Mouse (Mus musculus): ENCODE results near the gene Lgr5. TPM values are rescaled to one million over a fixed set of nuclear protein-coding genes. Genes with fewer than 3 reads are reported as not detected.

The Lgr5 gene
- polyA plus RNA-seq, 1 experiment from 2014 or later, result 0.65 TPM

- 91% methylated on average over 2 of the region's 2 CpGs for WGBS
- H3K36me3 ChIP-seq, result peaks cover 68% of the 10 kb centered on the region
These were observed 174.1 kb downstream of the Lgr5 start for GRCm38 (mm10) chr10:115413496-115413895.

GRCm38 (mm10) chr10:115406393-115406792 lies 181.2 kb downstream of the Lgr5 start:
- Histone ChIP-seq H3K9me3 (replicated peaks) (no peaks in the 10 kb centered on the region), H3K9ac (no peak overlapping the region), H3K27me3 (replicated peaks) (no peaks in the 10 kb centered on the region), H3K4me3 (no peak overlapping the region), H3K27ac (ENCODE audit: poor library complexity, severe bottlenecking) (no peak overlapping the region), H3K4me2 (no peak overlapping the region), H3K4me1 (replicated peaks) (no peaks in the 10 kb centered on the region), H3K36me3 (peaks cover 62% of the 10 kb centered on the region)
- 72% methylated on average over 6 of the region's 6 CpGs for WGBS
- ATAC-seq (ENCODE audit: insufficient number of reproducible peaks, low FRiP score), result no peak

More at GRCm38 (mm10) chr10:115413496-115413895, 174.1 kb downstream of the Lgr5 start:
- H3K4me1 ChIP-seq (replicated peaks), result no peaks in the 10 kb centered on the region
- H3K9me3 ChIP-seq (replicated peaks), result no peaks in the 10 kb centered on the region
- H3K27ac ChIP-seq (ENCODE audit: poor library complexity, severe bottlenecking), result no peak overlapping the region
- no peak for ATAC-seq (ENCODE audit: insufficient number of reproducible peaks, low FRiP score)
- H3K4me3 ChIP-seq, result no peak overlapping the region
- no peak overlapping the region for H3K9ac ChIP-seq
- no peaks in the 10 kb centered on the region for H3K27me3 ChIP-seq (replicated peaks)
- H3K4me2 ChIP-seq, result no peak overlapping the region

Other genes starting within 250 kb of the Lgr5 start
- 22.9 and 24.1 TPM in 2 replicates for gene Tmem19, start 225.3 kb downstream of the Lgr5 start, polyA plus RNA-seq (2016; fragmentation: Nextera tagmentation; extraction: Ambion mirVana)
- 16.2 and 18.2 TPM in 2 replicates for gene Thap2, start 203.3 kb downstream of the Lgr5 start, polyA plus RNA-seq (2016; fragmentation: Nextera tagmentation; extraction: Ambion mirVana)
- gene Zfc3h1, start 202.8 kb downstream of the Lgr5 start, polyA plus RNA-seq (2016; fragmentation: Nextera tagmentation; extraction: Ambion mirVana), result 18.8 and 19.5 TPM in 2 replicates
- not detected in 2 replicates for gene A930009A15Rik, start 17.8 kb downstream of the Lgr5 start, polyA plus RNA-seq (2016; fragmentation: Nextera tagmentation; extraction: Ambion mirVana)
- 2.1 and 3.1 TPM in 2 replicates for gene Tspan8, start 229.1 kb upstream of the Lgr5 start, polyA plus RNA-seq (2016; fragmentation: Nextera tagmentation; extraction: Ambion mirVana)